Mouse (Mus musculus) hindlimb bud, embryonic 11.5 days (tissue): ENCODE results near the gene Vezt.

Experiments used
- DNase-seq: peaks from one replicate; pipeline ENCODE4 v3.0.0-alpha.2; 2012; ENCODE audit warnings: low read depth, low spot score; ENCODE audit errors: extremely low spot score

Vezt gene

DNA sequence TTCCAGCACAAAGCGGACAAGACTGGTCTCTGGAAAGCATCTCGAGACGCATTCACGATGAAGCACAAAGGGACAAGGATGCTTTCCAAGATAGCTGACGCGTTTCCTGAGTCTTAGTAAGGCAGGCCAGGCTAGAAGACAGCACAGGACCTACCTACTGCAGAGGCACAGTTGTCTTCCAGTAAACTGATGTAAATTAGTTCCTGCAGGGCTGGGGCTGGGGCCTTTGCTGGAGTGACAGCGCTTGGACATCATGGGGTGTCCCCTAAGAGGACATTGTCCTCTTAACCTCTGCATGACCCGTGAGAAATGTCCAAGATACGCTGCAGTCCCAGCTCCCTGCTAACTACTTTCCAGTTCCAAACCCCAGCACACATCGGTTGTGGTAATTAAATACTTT lies 66.3 kb downstream of the Vezt start:
- no peak for DNase-seq

DNA sequence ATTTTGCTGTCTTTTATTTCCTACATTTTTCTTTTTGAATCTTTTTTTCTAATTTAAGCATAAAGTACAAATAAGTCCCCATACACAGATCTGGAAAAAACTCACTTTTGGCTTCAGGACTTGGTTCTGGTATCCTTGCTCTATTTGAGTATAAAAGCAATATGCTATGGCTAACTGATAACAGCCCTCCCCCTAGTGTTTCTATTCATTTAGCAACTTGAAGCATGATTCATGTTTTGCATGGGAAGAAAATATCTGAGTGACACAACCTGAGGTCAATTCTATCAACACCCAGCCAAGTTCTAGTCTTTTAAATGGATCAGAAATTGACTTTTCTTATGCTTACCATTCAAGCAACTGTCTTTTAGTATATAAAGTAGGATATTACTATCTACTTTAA lies 68.1 kb downstream of the Vezt start:
- DNase-seq, result no peak

DNA sequence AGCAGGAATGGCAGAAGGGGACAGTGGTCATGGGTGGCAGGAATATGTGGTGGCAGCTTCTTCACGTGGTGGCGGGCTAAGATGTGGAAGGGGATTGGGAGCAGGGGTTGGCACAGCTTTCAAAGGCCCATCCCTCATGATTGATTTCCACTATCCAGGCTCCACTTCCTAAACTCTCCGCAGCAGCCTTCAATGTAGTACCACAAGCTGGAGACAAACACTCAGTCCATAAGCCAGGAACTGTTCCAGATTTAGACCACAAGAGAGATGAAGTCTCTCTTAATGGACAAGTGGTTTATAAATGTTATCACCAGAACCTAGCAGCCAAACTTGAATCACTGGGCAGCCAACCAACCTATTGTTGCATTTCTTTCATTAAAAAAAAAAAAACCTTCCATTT lies 81.6 kb downstream of the Vezt start:
- no peak for DNase-seq

DNA sequence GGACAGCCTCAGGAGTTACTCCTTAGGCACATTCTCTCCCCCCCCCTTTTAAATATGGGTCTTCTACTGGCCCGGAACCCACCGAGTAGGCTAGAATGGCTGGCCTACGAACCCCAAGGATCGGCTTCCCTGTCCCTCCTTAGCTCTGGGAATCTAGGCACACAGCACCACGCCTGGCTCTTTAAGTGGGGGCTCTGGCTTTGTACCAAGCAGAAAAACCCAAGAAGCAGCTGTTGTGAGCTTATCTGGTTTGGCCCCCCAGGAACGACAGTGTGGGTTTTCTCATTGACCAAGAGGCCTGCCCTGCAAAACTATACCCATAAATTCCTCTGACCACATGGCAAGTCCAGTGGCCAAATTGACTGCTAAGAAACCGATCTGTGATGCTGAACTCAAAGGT lies 82.1 kb downstream of the Vezt start:
- no peak for DNase-seq

DNA sequence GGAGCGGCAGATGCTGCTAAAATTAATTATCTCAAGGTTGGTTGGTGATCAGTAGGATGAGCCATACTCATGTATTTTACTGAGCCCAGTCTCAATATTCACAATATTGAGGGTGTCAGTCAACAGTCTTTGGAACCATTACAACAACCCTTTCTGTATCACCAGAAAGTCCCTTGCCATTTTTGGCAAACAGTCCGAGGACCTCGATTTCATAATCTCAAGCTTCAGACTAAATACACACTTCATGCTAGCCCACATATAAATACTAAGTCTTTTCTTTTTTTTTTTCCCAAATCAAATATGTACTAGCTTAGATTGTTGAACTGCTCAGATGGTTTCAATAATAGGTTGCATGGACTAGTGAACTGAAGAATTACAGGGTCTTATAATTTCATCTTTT lies 84.6 kb downstream of the Vezt start:
- DNase-seq, result no peak

DNA sequence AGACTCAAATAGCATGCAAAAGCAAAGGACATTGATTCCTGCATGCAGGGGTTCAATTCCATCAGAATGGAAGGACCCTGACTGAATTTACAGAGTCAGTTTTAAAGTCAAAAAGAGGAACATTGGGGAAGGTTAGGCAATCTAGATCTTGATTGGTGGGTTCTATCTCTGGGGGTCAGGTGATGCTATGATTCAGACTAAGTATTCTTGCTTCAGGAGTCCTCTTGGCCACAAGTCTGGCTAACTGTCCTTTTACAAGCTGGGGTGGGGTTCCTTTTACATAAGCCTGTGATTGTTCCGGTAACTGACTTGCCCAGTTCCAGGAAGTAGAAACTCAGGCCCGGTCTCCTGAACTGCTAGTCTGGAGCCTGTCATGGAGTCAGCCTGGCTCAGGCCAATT lies 85.7 kb downstream of the Vezt start:
- DNase-seq, result no peak

DNA sequence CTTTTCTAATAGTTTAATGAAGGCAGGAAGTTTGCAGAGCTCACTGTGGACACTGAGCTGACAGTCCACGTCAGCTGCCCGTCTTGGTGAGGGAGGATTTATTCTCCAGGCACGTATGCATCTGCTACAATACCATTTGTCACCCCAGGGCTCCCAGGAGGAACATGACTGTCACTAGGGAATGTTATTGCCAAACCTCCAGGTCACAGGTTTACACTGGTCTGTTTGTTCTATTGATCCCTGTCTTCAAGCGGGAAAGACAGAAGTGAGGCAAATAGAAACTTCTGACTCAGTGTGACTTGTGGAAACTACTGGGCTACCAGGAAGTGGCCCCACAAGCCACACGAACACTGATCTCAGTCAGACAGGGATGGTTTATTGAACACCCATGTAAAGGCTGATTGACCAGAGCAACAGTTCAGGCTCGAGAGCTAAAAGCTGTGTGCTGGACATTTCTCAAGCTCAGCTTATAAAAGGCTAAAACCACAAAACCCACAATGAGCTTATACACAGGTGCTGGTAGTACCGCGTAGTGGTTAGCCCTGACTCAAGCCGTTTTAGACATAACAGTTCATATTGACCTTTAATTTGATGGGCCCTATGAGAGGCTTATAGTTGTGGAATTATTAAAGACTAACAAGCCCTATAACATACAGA lies 89.6 kb downstream of the Vezt start:
- DNase-seq, result no peak

DNA sequence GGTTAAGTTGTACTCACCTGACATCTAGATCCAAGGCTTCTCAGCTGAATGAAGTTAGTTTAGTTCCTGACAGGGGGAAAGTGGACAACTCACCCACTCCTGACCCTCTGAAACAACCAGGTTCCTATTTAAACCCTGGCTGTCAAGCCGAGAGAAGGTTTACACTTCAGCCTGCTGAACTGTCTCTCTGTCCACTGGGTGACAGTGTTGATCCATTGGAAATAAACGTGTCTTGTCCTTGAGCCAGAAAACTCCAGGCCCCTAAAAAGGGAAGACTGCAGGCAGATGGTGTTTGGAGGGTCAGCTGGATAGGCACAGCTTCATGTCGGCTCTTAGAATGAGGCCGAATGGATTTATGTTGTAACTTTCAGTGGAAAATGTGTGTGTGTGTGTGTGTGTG lies 90.3 kb downstream of the Vezt start:
- DNase-seq, result no peak

DNA sequence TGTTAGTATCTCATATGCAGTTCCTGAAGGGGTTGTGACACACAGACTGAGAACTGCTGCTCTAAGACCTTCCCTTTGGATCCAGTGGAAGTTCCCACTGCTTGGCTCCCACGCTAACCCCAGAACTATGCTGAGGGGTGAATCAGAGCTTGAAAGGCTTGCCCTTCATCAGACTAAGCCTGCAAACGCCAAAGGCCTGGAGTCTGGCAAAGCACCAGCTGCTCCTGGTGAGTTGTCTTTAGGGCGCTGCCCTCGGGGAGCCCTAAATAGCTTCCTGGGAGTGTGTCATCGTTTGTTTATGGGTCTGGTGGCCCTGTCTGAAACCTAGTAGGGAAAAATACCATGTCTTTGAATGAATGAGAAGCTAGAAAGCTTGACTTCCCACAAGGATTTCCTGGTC lies 91.4 kb downstream of the Vezt start:
- no peak for DNase-seq

DNA sequence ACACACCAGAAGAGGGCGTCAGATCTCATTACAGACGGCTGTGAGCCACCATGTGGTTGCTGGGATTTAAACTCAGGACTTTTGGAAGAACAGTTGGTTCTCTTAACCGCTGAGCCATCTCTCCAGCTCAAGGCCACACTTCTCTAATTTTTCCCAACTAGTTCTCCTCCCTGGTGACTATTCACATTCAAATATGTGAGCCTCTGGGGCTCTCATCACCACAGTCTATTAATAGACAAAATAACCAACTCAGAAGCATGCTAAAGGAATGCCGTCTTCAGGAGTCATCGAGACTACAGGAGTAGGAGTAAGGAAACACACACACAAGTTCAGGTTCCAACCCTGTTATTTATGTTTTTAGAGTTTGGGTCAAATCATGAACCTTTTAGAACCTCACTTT lies 95.3 kb downstream of the Vezt start:
- no peak for DNase-seq

DNA sequence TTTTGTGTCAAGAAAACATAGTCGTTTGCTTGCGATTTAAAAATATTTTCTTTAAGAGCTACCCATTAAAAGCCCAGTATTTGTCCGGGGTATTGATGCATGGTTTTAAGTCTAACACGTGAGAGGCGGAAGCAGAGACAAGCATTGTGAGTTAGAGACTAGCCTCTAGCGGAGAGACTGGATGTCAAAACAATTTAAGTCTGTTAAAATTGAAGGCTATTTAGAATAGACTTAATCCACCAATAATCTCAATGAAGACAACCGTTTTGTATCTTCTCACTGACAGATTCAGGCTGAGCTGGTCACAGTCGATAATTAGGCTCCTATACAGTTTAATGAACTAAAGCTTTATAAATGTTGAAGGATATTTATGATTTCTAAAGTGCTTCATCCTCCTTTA lies 95.9 kb downstream of the Vezt start:
- no peak for DNase-seq

DNA sequence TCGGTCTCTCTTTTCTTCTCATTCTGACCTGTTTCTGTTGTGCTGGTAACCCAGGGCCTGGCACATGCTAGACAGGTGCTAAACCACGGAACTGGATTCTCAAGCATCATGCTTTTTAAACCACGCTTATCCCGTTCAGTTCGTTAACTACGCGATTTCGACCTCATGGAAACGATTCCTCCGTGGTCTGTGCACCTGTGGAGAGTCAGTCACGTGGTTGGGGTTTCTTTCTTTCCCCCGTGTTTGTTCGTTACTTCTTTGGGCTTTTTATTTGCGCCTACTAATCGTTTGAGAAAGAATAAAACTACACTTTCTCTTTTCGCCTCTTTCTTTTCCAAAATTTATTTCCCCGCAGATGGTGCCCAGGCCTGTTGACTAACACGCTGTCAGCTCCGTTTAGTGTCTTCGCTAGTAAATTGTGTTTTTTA lies 96.8 kb downstream of the Vezt start:
- no peak for DNase-seq

DNA sequence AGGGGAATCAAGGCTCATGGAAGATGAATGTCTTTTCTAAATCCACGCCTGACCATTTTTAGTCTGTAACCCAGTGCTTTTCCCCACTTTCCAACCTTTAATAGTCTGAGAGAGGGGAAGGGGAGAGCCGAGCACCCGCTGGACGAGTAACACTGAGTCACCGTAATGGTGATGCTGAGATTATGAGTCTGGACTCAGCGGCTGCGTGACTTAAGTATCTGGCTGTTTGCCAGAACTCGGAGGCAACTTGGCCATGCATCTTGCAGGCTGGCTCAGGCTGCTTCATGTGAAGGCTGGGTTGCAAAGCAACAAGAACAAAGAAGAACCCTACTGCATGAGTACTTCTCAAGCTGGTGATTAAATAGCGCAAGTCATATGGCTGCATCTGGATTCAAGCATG lies 101.6 kb downstream of the Vezt start:
- no peak for DNase-seq

DNA sequence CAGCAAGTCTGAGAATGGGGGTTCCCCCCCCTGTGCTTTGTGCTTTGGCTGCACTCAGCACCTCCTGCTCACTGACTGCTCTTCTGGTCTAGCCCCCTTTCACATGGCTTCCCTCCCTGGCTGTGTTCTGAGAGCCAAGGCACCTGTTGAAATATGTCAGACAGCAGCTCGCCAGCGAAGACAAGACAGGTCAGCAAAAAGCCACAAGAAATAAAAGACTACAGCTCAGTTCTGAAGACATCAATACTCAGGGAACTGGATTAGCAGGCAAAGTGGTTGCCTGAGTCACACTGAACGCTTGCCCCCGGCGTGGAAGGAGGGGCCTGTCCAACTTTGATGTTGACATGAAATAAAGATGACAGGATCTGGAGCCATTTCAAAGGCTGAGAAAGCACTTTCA lies 102.8 kb downstream of the Vezt start:
- no peak for DNase-seq

DNA sequence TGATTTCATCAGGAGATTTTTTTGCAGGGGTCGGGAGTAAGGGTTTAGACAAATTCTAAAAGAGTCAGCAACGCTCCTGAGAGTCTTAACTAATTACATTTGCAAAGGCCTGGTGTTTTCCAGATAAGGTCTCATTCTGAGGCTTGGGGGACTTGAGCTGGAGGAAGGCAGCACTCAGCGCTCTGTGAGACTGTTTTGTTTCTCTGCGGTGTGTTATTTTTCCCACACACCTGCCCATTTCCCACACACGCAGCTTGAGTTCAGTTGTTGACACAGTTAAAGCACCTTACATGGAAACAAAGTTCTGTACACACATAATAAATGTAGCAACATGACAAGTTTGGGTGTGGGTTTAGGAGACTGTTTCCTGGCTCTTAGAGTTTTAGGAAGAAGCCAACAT lies 103.6 kb downstream of the Vezt start:
- no peak for DNase-seq

DNA sequence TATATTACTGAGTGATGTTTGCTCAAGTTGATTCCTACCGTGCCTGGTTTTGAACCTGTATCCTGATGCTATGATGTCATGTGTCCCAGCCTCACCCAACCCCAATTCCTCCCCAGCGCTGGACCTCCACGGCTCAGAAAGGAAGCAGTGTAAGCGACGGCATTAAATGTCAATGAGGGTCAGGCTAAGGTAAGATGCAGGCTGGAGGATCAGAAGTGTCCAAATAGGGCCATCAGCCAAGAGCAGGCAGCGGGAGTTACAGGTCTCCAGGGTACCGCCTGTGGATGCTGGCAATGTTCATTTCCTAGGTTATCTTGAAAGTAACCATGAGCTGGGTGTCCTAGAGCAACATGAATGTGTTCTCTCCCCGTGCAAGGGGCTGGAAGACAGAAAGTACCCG lies 104.2 kb downstream of the Vezt start:
- DNase-seq, result no peak

DNA sequence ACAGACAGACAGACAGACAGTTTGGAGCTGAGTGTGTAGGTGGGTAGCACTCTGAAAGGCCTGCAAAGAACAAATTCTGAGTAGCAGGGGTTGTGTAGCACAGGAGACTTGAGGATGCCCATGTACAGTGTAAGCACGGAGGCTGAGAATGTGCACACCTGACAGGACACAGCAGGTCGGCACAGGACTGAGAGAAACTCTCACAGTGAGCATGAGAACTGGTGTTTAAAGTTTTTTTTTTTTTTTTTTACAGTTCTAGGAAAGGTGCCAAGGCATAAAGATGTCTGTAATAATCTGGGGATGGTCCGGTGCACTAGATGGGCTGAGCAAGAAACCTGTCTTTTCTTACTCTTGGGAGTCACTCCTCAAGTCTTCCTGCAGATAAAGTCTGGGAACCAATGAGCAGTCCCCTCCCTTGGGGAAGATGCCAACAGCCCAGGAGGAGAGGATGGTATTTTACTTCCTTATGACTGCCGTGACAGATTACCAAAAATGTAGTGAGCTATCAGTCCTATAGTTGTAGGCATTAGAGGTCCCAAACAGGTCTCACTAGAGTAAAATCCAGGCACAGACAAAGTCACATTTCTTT lies 105.3 kb downstream of the Vezt start:
- no peak for DNase-seq

DNA sequence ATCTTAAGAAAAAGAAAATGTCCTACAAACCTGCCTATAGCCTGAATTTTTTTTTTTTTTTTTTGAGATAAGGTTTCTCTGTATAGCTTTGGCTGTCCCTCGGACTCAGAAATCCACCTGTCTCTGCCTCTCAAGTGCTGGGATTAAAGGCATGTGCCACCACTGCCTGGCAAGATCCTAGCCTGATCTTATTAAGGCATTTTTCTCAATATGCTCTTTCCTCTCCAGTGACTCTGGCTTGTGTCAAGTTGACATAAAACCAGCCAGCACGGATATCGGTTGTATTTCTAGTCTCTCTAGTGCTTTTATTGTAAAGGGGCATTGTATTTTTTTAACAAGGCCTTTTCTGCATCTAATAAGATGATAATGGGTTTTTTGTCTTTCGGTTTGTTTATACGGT lies 111.0 kb downstream of the Vezt start:
- no peak for DNase-seq

DNA sequence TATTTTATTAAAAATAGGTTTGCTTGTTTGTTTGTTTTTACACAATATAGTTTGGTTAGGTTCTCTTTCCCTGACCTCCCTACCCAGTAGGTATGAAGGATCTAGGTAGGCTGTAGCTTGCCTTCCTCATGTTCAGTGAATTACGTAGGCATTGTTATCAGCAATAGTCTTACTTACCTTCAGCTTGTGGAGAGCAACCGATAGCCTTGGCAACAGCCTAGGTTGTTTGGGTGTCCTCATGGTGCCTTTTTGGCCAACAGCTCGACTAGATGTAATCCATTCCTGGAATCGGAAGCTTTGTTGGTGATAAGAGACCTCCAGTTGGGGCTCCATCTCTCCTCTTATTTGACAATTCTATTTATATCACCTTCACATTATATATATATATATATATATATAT lies 114.5 kb downstream of the Vezt start:
- no peak for DNase-seq

DNA sequence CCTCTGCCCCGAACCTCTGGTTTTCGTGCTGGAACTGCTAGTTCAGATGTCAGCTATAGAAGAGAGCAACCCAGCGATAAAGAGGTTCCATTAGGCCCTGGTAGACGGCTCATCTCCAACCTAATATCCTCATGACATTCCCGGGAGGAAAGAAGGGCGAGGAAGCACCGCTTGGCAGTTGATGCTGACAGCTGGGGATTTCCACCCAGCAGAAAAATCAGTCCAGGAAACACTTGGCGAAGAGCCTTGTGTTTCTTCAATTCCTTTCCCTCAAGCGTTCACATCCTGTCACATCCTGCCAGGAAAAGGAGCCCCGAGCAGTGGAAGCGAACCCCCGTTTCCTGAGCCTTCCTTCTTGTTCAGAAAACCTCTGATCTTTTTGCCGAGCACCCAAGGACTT lies 116.4 kb downstream of the Vezt start:
- DNase-seq, result no peak

DNA sequence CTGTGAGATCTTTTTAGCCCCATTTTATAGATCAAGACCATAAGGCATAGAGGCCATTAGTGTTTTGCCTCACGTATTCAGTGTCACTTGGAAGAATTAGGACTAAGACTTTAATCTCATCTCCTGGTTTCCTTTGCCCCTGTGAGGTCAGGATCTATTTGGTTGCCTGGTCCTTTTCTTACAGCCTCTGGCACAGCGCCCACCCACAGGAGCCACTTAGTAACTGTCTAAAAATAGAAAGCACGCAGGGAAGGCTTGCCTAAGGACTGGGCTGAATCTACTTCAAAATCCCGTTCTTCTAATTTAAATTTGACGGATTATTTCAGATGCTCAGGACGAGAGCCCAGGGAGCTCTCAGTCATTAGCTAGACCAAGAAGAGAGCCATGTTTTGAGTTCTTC lies 116.9 kb downstream of the Vezt start:
- no peak for DNase-seq

DNA sequence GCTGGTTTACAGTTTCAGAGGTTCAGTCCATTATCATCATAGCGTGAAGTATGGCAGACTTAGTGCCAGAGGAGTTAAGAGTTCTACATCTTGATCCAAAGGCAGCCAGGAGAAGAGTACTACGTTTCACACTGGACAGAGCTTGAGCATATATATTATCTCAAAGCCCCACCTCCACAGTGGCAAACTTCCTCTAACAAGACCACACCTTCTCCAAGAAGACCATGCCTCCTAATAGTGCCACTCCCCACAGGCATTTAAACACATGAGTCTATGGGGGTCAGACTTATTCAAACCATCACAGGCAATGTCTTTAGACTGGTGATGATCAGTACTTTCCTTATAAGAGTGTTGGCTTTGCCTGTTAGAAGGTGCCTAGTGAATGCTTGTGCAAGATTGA lies 117.5 kb downstream of the Vezt start:
- DNase-seq, result no peak

DNA sequence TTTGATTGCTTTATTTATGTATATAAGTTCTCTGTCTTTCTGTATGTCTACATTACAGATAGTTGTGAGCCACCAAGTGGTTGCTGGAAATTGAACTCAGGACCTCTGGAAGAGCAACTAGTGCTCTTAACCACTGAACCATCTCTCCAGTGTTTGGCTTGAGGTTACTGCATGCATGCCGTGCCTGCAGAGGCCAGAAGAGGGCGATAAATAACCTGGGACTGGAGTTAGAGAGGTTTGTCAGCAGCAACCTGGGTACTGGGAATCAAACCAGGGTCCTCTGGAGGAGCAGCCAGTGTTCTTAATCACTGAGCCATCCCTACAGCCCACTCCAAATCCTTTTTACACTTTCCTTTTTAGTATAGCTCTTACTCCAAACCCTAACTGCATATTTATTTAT lies 118.8 kb downstream of the Vezt start:
- no peak for DNase-seq
